Mouse (Mus musculus): Measurements from ENCODE around the gene Gabrg3.

Gene Gabrg3

GRCm38 (mm10) chr7:56729225-56729624 is 657.8 kb downstream of the Gabrg3 start:
- DNase-seq (ENCODE audit: low read depth, low spot score): no peak

Measured in retina, adult 2 months (tissue).